Mouse (Mus musculus) E14TG2a.4 (cell line): ENCODE data around the gene Atp1a2.

ENCODE experiments used
- CTCF ChIP-seq: conservative IDR thresholded peaks from 2 replicates; pipeline ENCODE4 v1.5.1; 2014; ENCODE audit warnings: low read length
- POU5F1 ChIP-seq: IDR thresholded peaks from 2 replicates; pipeline ENCODE4 v1.6.1; 2014; ENCODE audit warnings: low read length, borderline replicate concordance

DNA sequence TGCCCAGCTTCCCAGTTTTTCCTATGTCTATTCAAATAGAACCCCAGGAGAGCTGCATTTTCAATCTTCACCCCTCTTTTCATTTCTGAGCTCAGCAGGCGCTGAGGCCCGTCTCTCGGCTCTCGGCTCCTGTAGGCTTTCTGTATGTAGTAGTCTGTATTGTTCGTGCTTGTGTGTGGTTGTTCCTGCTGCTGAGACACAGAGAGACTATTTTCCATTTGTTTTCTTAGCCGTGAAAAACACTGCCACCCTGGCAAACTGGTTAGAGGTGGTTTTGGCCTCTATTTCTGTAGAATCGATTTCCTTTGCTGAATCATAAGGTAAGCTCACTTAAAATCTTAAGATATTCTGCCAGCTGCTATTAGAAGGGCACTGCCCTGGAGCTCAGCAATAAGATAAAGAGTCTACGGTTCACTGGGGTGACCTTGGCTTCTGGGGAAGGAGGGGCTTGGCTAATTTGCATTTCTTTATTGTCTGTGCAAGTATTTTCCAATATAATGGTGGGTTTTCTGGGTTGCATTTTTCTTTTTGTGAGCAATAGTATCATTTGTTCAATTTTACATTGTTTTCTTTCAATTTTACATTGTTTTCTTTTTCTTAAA, 36.3 kb downstream of the Atp1a2 start, which contains the start of gene Igsf8:
- TF ChIP-seq CTCF (no peak), POU5F1 (no peak)
